Mouse (Mus musculus): ENCODE results near the gene Camk1g.

DNA sequence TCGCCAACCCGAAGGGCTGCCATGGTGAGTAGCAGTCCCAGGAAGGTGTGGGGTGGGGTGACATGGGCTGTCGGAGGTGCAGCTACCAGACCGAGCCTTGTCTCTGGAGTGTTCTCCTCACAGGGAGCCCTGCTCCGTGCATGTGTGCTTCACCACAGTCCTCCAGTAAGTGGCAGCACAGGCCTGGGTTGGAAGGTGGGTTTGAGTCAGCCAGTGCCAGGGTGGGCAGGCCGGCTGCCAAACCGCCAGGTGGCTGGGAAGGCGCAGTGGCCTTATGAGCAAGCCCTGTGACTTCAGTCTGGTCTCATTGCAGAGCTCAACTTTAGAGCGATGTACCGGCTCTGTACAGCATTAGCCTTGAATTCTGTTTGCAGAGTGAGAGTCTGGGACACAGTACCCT, 39.9 kb downstream of the Camk1g start:
- TF ChIP-seq GATA1 (IDR thresholded peaks at IDR 0.05; ENCODE audit: low read length) (no peak), TAL1 (IDR thresholded peaks at IDR 0.05; ENCODE audit: low read length) (no peak)

Measured in erythroblast, embryonic 14.5 days (primary cell).